Mouse (Mus musculus) lung, embryonic 16.5 days (tissue): ENCODE data around the gene Gstm2. TPM values are rescaled to one million over a fixed set of nuclear protein-coding genes. Genes with fewer than 3 reads are reported as not detected.
"Not testable (repeated sequence)": the region's sequence is repeated elsewhere in the genome, so short reads cannot be mapped to it uniquely, and the experiment has no call there.

Experiments used
- ATAC-seq: fragments of 200-750 bp; cut with Nextera tagmentation; 2 replicates; pipeline ENCODE4 v1.8.0; 2017; ENCODE audit warnings: low read depth, mild to moderate bottlenecking, moderate library complexity
- H3K27ac ChIP-seq: fragments of 300-500 bp; sonication (generic); 2 replicates; pipeline ENCODE4 v1.5.1; 2014; ENCODE audit warnings: mild to moderate bottlenecking, control low read depth, low read length
- H3K27me3 ChIP-seq: fragments of 300-500 bp; sonication (generic); 2 replicates; pipeline ENCODE4 v1.6.1; 2014; ENCODE audit warnings: low read depth, low read length, mixed read lengths; ENCODE audit not compliant: control insufficient read depth, insufficient read depth
- H3K36me3 ChIP-seq: fragments of 300-500 bp; sonication (generic); 2 replicates; pipeline ENCODE4 v1.6.1; 2014; ENCODE audit warnings: low read length; ENCODE audit not compliant: control insufficient read depth, insufficient read depth
- H3K4me1 ChIP-seq: fragments of 300-500 bp; sonication (generic); replicated peaks from 2 replicates; pipeline ENCODE4 v1.6.1; 2014; ENCODE audit warnings: low read length, mixed read lengths; ENCODE audit not compliant: control insufficient read depth, insufficient read depth
- H3K4me2 ChIP-seq: fragments of 300-500 bp; sonication (generic); 2 replicates; pipeline ENCODE4 v1.6.1; 2014; ENCODE audit warnings: low read depth, low read length, control low read depth
- H3K4me3 ChIP-seq: fragments of 300-500 bp; sonication (generic); 2 replicates; pipeline ENCODE4 v1.5.1; 2014; ENCODE audit warnings: mild to moderate bottlenecking, low read length, control low read depth
- H3K9ac ChIP-seq: fragments of 300-500 bp; sonication (generic); 2 replicates; pipeline ENCODE4 v1.6.1; 2014; ENCODE audit warnings: low read length, control low read depth
- H3K9me3 ChIP-seq: fragments of 300-500 bp; sonication (generic); 2 replicates; pipeline ENCODE4 v1.6.1; 2016; ENCODE audit warnings: low read length; ENCODE audit not compliant: control insufficient read depth
- WGBS: fragments of 180-500 bp; shearing (Covaris S2); extraction: QIAGEN DNeasy Blood & Tissue Kit; methylation state at CpG from one replicate; pipeline ENCODE4 v1.1.7; 2014; 5-methylcytosine and 5-hydroxymethylcytosine counted together
- polyA plus RNA-seq: library from polyadenylated mRNA; unstranded; fragments of >200 nt; fragmentation: Nextera tagmentation; extraction: Ambion mirVana; gene quantifications from 2 replicates; pipeline ENCODE4 v1.2.1, GENCODE M21; 2015

Gene Gstm2
- polyA plus RNA-seq, 1 experiment from 2014 or later = 166 TPM

- Histone ChIP-seq H3K4me3 (no peak overlapping the region), H3K4me1 (peaks cover 11% of the 10 kb centered on the region), H3K36me3 (no peaks in the 10 kb centered on the region), H3K9ac (no peak overlapping the region), H3K27ac (no peak overlapping the region), H3K4me2 (no peak overlapping the region), H3K9me3 (no peaks in the 10 kb centered on the region), H3K27me3 (no peaks in the 10 kb centered on the region)
- WGBS = 73% methylated on average over 3 of the region's 3 CpGs
- no peak for ATAC-seq
Measured at GRCm38 (mm10) chr3:107981261-107981660, 5.0 kb downstream of the Gstm2 start.

- Histone ChIP-seq H3K9ac (no peak overlapping the region), H3K27me3 (no peaks in the 10 kb centered on the region), H3K9me3 (no peaks in the 10 kb centered on the region), H3K4me3 (no peak overlapping the region), H3K27ac (no peak overlapping the region), H3K4me1 (no peaks in the 10 kb centered on the region), H3K4me2 (no peak overlapping the region), H3K36me3 (no peaks in the 10 kb centered on the region)
- no peak for ATAC-seq
- WGBS = 63% methylated on average over 3 of the region's 3 CpGs
Measured at GRCm38 (mm10) chr3:107977691-107978090, 8.6 kb downstream of the Gstm2 start.

GRCm38 (mm10) chr3:107974237-107974636 is 12.0 kb downstream of the Gstm2 start:
- Histone ChIP-seq H3K27me3 (no peaks in the 10 kb centered on the region; the same call in 1 of the 2 replicates), H3K27ac (no peak overlapping the region), H3K9me3 (no peaks in the 10 kb centered on the region), H3K9ac (no peak overlapping the region), H3K4me2 (no peak overlapping the region), H3K4me3 (no peak overlapping the region), H3K36me3 (no peaks in the 10 kb centered on the region), H3K4me1 (no peaks in the 10 kb centered on the region)
- ATAC-seq = no peak
- WGBS = 89% methylated on average over 1 of the region's 1 CpGs

- H3K9me3 ChIP-seq = no peaks in the 10 kb centered on the region
- H3K36me3 ChIP-seq = no peaks in the 10 kb centered on the region
- ATAC-seq = no peak
- H3K27me3 ChIP-seq = no peaks in the 10 kb centered on the region; the same call in 1 of the 2 replicates
- H3K9ac ChIP-seq = no peak overlapping the region
- H3K4me3 ChIP-seq = no peak overlapping the region
- 67% methylated on average over 3 of the region's 3 CpGs for WGBS
- H3K4me2 ChIP-seq = no peak overlapping the region
- no peak overlapping the region for H3K27ac ChIP-seq
- H3K4me1 ChIP-seq = no peaks in the 10 kb centered on the region
Measured at GRCm38 (mm10) chr3:107972070-107972469, 14.2 kb downstream of the Gstm2 start.

- not testable (repeated sequence) for H3K27ac ChIP-seq, H3K27me3 ChIP-seq, H3K4me3 ChIP-seq, H3K9ac ChIP-seq, H3K36me3 ChIP-seq, ATAC-seq, H3K4me2 ChIP-seq, H3K9me3 ChIP-seq, H3K4me1 ChIP-seq
- WGBS = 47% methylated on average over 3 of the region's 3 CpGs
Measured at GRCm38 (mm10) chr3:107971101-107971500, 15.2 kb downstream of the Gstm2 start.

- WGBS = 27% methylated on average over 13 of the region's 13 CpGs
- Histone ChIP-seq H3K27me3 (no peaks in the 10 kb centered on the region; the same call in 1 of the 2 replicates), H3K36me3 (no peaks in the 10 kb centered on the region), H3K4me2 (no peak within 1 kb of the TSS), H3K9ac (no peak within 1 kb of the TSS), H3K9me3 (no peaks in the 10 kb centered on the region), H3K4me3 (no peak within 1 kb of the TSS), H3K27ac (no peak within 1 kb of the TSS), H3K4me1 (no peaks in the 10 kb centered on the region; the same call in 1 of the 2 replicates)
- ATAC-seq = no peak
Measured at GRCm38 (mm10) chr3:107968724-107969395, 17.4 kb downstream of the Gstm2 start, which contains the start of gene Gstm3. Gstm3 (minus strand) TSS chr3:107969283.

GRCm38 (mm10) chr3:107966631-107967030 is 19.6 kb downstream of the Gstm2 start:
- no peak overlapping the region for H3K4me3 ChIP-seq
- H3K9me3 ChIP-seq = no peaks in the 10 kb centered on the region
- H3K4me1 ChIP-seq = no peaks in the 10 kb centered on the region; the same call in 1 of the 2 replicates
- WGBS = 83% methylated on average over 5 of the region's 5 CpGs
- no peak overlapping the region for H3K4me2 ChIP-seq
- H3K27ac ChIP-seq = no peak overlapping the region
- H3K36me3 ChIP-seq = no peaks in the 10 kb centered on the region
- no peaks in the 10 kb centered on the region; the same call in 1 of the 2 replicates for H3K27me3 ChIP-seq
- H3K9ac ChIP-seq = no peak overlapping the region
- no peak for ATAC-seq

- Histone ChIP-seq H3K27ac (no peak overlapping the region), H3K9me3 (no peaks in the 10 kb centered on the region), H3K4me2 (no peak overlapping the region), H3K4me3 (no peak overlapping the region), H3K9ac (no peak overlapping the region), H3K36me3 (no peaks in the 10 kb centered on the region), H3K4me1 (no peaks in the 10 kb centered on the region; the same call in 1 of the 2 replicates), H3K27me3 (no peaks in the 10 kb centered on the region; the same call in 1 of the 2 replicates)
- 55% methylated on average over 1 of the region's 1 CpGs for WGBS
- no peak for ATAC-seq
Measured at GRCm38 (mm10) chr3:107965592-107965991, 20.7 kb downstream of the Gstm2 start.

GRCm38 (mm10) chr3:107964656-107965308 is 21.5 kb downstream of the Gstm2 start:
- no peaks in the 10 kb centered on the region for H3K9me3 ChIP-seq
- WGBS = 46% methylated on average over 5 of the region's 5 CpGs
- no peak overlapping the region for H3K4me3 ChIP-seq
- ATAC-seq = no peak
- no peak overlapping the region for H3K27ac ChIP-seq
- no peaks in the 10 kb centered on the region for H3K36me3 ChIP-seq
- H3K9ac ChIP-seq = no peak overlapping the region
- H3K4me2 ChIP-seq = no peak overlapping the region
- no peaks in the 10 kb centered on the region; the same call in 1 of the 2 replicates for H3K27me3 ChIP-seq
- no peaks in the 10 kb centered on the region; the same call in 1 of the 2 replicates for H3K4me1 ChIP-seq
